Mouse (Mus musculus) spleen, postnatal 36 days (tissue): Measurements from ENCODE around the gene Mark1.

ENCODE experiments used
- DNase-seq, 2 experiments: peaks; one replicate each; pipeline ENCODE4 v3.0.0; 2022; ENCODE audit warnings: low spot score in 2 of 2, mixed read lengths in 1 of 2

Mark1 gene

GRCm38 (mm10) chr1:184886160-184886559 is 113.2 kb downstream of the Mark1 start:
- no peak for DNase-seq

GRCm38 (mm10) chr1:184882281-184883268 is 116.8 kb downstream of the Mark1 start, which contains the start of gene C130074G19Rik:
Gene C130074G19Rik, minus strand, starts transcription at chr1:184883218.
- peak in 1 of 2 experiments; percentile 8 for DNase-seq

GRCm38 (mm10) chr1:184881861-184882260 is 117.5 kb downstream of the Mark1 start:
- no peak for DNase-seq

- no peak for DNase-seq
These were observed 118.2 kb downstream of the Mark1 start for GRCm38 (mm10) chr1:184881211-184881610.

GRCm38 (mm10) chr1:184878860-184879259 is 120.5 kb downstream of the Mark1 start:
- DNase-seq = no peak

DNA sequence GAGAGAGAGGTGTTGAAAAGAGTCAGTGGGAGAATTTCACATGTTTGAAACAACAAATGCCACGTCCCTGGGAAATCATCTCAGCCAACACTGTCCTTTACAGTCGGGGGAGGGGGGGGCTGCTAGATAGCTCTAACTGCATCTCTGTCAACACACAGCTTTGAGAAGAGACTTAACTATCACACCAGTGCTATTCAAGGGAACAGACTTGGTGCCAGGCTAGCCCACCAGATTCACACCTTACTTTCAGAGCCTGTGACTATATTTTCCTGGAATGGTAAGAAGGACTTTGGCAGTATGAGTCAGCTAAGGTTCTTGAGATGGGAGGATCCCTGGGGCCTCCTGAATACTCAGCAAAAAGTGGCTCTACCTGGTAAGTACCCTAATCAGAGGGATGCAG is 122.1 kb downstream of the Mark1 start:
- DNase-seq = no peak

DNA sequence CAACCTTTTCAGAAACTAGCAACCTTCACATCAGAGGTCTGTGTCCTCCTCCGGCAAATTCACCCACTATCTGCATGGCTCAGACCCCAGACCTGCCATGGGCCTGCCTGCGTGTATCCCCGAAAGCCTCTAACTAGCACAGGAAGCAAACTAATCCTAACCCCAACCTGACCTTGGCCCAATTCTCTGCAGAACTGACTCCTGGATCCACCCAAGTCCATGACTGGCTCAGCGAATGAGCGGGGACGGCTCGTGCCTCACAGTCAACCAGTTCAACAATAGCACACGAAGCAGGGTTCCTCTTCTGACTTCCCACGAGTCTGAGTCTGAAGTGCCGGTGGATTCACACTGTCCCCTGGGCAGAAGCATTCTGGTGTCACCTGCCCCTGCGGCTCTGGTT is 125.5 kb downstream of the Mark1 start:
- no peak for DNase-seq

GRCm38 (mm10) chr1:184872069-184872819 is 127.1 kb downstream of the Mark1 start:
- no peak for DNase-seq

- no peak for DNase-seq
These were observed 127.9 kb downstream of the Mark1 start for GRCm38 (mm10) chr1:184871506-184871905.

DNA sequence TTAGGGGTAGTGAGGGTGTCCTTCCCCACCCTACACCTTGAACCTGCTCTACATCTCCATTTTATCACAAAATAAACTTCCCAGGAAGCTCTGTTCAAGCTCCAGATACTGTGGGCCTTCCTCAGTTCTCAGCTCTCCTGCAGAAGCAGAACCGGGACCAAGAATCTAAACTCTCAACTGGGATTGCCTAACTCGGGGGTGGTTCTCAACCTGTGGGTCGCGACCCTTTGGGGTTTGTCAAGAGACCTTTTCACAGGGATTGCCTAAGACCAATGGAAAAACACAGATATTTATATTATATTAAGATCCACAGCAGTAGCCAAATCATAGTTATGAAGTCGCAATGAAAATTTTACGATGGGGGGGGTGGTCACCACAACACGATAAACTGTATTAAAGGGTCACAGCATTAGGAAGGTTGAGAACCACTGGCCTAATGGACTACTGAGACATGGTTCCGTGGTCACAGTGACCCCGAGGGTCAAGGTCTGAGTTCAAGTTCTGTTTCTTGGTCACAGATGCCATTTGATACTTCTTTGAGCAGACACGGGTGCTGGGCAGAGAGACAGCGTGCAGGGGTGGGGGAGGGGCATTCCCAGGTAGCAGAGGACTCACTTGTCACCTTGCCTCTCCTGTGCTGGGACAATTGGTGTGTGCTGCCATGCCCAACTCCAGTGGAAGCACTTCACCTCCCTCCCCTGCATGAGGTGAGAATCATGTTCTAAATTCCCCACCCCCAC is 128.6 kb downstream of the Mark1 start:
- no peak for DNase-seq

GRCm38 (mm10) chr1:184869939-184870565 is 129.3 kb downstream of the Mark1 start:
- DNase-seq = no peak

DNA sequence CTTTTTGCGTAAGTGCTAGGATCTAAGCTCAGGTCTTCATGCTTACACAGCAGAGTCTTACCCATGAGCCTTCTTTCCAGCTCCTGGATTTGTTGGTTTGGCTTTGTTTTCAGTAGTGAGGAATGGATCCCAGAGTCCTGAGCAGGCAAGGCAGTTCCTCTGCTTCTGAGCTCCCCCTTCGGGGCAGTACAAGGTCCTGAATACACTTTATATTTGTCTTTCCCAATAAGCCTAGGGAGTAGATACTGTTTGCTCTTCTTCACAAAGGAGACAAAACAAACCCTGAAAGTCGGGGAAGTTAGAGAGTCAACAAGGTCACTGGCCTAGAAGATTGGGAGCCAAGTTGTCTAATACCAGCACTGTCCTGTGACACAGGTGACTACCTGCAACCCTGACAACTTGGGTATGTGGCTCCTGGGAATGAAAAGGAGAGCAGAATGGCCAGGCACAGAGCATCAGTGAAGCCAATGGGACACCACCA is 131.7 kb downstream of the Mark1 start:
- DNase-seq = no peak

DNA sequence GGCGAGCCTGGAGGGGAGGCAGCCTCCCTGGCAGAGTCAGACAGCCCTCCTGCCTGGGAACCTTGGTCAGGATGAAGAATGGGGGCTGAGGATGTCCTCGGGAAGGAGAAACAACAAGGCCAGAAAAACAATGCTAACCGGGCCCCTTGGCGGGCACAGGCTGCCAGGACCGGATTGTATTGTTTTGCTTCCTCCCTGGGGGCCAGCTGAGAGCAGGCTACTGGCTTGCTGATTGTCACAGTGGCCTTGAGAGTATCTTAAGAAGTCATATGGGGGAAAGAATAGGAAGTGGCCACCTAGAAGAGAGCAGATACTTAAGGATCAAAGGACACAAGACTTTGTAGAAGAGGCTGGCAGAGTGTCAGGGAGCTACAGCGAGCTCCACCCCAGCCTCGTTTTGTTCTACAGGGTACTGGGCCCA is 135.0 kb downstream of the Mark1 start:
- no peak for DNase-seq

GRCm38 (mm10) chr1:184862636-184863035 is 136.7 kb downstream of the Mark1 start:
- DNase-seq = no peak

GRCm38 (mm10) chr1:184861551-184861950 is 137.8 kb downstream of the Mark1 start:
- no peak for DNase-seq

DNA sequence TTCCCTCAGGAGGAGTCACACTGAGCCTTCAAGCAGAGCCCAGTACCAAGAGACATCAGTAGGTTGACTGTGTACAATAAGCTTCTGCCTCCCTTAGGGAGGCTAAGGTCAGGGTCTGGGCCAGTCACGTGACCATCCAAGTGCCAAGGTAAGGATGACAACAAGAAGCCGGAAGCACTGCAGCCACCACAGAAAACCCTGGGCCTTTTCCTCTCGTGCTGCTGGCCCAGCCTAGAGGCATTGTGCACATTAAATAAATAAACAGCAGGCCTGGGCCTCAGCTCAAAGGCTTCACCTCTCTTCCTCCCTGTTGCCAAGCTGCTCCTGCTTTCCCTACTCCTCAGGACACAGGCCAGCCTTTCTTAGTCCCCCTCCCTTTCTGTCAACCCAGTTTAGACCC is 139.1 kb downstream of the Mark1 start:
- no peak for DNase-seq

DNA sequence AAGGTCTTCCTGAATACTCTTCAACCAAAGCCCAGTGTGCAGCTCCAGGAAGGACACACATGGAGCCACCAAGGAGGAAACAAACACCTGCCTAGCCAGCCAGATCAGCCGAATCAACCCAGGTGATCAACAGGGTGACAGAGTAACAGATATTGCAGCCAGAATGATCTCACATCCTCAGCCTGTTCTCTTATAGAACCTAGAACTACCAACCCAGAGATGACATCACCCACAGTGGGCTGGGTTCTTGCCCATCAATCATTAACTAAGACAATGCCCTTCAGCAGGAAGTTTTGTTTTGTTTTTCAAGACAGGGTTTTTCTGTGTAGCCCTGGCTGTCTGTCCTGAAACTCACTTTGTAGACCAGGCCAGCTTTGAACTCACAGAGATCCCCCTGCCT is 141.1 kb downstream of the Mark1 start:
- DNase-seq = no peak

DNA sequence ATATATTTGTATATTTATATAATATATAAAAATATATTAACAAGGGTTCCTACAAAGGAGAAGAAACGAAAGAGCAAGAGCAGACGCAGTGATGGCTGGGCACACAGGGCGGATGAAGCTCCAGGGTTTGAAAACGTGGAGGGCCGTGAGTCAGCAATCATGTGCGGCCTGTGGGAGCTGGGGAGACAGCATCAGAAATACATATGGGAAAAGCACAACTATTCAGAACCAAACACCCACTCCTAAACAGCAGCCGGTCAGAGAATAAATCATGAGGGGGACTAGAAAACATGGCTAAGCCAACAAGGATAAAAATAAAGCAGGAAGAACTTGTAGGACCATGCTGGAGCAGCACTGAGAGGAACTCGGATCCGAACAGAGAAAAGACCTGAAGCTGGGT is 142.2 kb downstream of the Mark1 start:
- no peak for DNase-seq

DNA sequence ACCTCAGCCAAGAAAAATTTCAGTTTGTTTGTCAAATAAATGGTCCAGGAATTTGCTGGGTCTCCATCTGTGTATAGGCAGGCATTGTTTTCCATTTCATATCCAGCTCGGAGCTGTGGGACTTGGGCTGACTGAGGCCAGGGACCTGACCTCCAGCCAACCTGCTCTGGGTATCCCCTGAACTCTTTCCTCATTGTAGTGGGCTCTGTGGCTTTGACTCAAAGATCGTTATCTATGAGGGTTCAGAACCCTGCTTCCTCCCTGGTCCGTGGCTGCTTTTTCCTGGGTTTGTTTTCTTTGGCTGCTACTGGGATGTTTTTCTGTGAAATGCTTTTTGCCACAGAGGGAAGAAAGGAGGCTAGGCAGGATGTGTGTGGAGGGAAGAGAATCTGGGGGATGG is 145.4 kb downstream of the Mark1 start:
- no peak for DNase-seq

DNA sequence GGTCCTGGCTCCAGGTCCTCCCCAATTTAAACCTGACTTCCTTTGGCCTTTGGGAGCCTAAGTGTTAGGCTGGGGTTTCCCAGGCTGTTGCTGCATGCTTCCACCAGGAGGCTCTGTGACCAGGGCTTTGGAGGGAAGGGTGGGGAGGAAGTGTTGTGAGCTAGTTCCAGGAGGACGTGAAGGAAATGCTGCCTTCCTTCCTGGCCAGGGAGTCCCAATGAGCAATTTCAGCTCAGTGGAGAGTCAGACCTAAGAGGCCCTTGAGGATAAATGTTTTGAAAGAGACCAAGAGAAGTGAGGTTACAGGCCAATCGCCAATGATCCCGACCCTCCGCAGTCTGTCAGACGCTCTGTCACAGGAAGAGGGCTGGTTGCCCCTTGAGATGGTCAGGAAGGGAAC is 146.0 kb downstream of the Mark1 start:
- DNase-seq = peak; percentile 53 to 59
